Mouse (Mus musculus) liver, embryonic 11.5 days (tissue): ENCODE measurements at regions not wholly inside any gene's neighbourhood (a gene's known extent, or its start where the extent isn't known, plus 50 kb on each side); places are given as distances from the start of the nearest gene placed in this dataset.

Experiments used
- ATAC-seq: fragments of 200-750 bp; cut with Nextera tagmentation; replicated peaks from 2 replicates; pipeline ENCODE4 v1.8.0; 2017; ENCODE audit warnings: moderate number of reproducible peaks, mild to moderate bottlenecking, moderate TSS enrichment, moderate library complexity; ENCODE audit not compliant: low FRiP score
- DNase-seq: peaks from one replicate; pipeline ENCODE4 v3.0.0-alpha.2; 2017; ENCODE audit warnings: low spot score
- H3K27ac ChIP-seq: fragments of 300-500 bp; sonication (generic); 2 replicates; pipeline ENCODE4 v1.5.1; 2014; ENCODE audit warnings: mild to moderate bottlenecking, low read depth, low read length, control low read depth
- H3K27me3 ChIP-seq: fragments of 300-500 bp; sonication (generic); replicated peaks from 2 replicates; pipeline ENCODE4 v1.6.1; 2014; ENCODE audit warnings: low read length, mixed read lengths; ENCODE audit not compliant: control insufficient read depth, insufficient read depth
- H3K36me3 ChIP-seq: fragments of 300-500 bp; sonication (generic); 2 replicates; pipeline ENCODE4 v1.6.1; 2014; ENCODE audit warnings: mild to moderate bottlenecking, low read length, moderate library complexity, mixed read lengths; ENCODE audit not compliant: control insufficient read depth, insufficient read depth
- H3K4me1 ChIP-seq: fragments of 300-500 bp; sonication (generic); replicated peaks from 2 replicates; pipeline ENCODE4 v1.6.1; 2014; ENCODE audit warnings: low read length, mixed read lengths; ENCODE audit not compliant: control insufficient read depth, insufficient read depth
- H3K4me2 ChIP-seq: fragments of 300-500 bp; sonication (generic); 2 replicates; pipeline ENCODE4 v1.6.1; 2014; ENCODE audit warnings: mild to moderate bottlenecking, control low read depth, moderate library complexity
- H3K4me3 ChIP-seq: fragments of 300-500 bp; sonication (generic); 2 replicates; pipeline ENCODE4 v1.5.1; 2014; ENCODE audit warnings: low read depth, low read length, control low read depth
- H3K9ac ChIP-seq: fragments of 300-500 bp; sonication (generic); 2 replicates; pipeline ENCODE4 v1.6.1; 2014; ENCODE audit warnings: low read depth, low read length, control low read depth
- H3K9me3 ChIP-seq: fragments of 300-500 bp; sonication (generic); 2 replicates; pipeline ENCODE4 v1.6.1; 2016; ENCODE audit warnings: low read length, inconsistent platforms, mixed read lengths; ENCODE audit not compliant: control insufficient read depth
- whole genome bisulfite sequencing: fragments of 180-500 bp; shearing (Covaris S2); extraction: QIAGEN DNeasy Blood & Tissue Kit; methylation state at CpG from one replicate; pipeline ENCODE4 v1.1.7; 2014; 5-methylcytosine and 5-hydroxymethylcytosine counted together

DNA sequence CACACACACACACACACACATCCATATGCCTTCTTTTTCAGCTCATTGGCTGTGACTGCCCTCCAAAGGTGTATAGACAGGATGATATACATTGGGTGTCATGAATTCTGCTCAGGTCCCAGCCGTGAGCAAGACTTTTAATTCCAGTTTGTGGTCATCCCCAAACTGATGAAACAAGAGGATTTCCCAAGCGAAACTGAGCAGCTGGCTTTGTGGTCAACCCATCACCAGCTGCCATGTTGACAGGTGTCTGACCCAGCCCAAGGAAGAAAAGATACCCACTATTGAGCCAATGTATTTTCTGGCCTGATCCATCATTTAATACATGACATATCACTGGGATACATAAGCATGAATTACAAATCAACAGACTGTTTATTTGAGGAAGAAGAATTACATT lies 228.8 kb upstream of the Thbs1 start:
- H3K27ac ChIP-seq, result no peak overlapping the region
- H3K27me3 ChIP-seq, result no peaks in the 10 kb centered on the region
- H3K36me3 ChIP-seq, result no peaks in the 10 kb centered on the region
- H3K4me3 ChIP-seq, result no peak overlapping the region
- DNase-seq (no peak), ATAC-seq (no peak)
- no peaks in the 10 kb centered on the region for H3K9me3 ChIP-seq
- no peak overlapping the region for H3K4me2 ChIP-seq
- no peaks in the 10 kb centered on the region for H3K4me1 ChIP-seq
- no peak overlapping the region for H3K9ac ChIP-seq
- WGBS, result 70% methylated on average over 2 of the region's 2 CpGs

DNA sequence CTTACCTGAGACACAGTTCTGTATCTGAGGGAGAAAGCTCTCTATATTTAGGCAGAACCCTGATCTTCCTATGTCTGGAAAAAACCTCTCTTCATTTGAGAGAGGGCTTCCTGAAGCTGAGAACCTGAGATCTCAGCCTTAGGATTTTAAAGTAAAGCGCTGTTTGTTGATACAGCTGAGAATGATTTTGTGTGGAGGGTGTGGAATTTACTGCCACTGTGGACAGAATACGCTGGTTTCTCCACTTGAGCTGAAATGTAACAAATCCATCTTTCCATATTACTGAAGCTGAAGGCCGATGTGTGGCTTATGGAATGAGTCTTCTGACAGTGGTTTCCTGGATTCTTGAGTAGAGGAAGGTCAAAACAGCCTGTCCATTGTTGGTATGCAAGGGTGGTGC lies 225.2 kb upstream of the Thbs1 start:
- Histone ChIP-seq H3K27me3 (no peaks in the 10 kb centered on the region), H3K4me3 (no peak overlapping the region), H3K9me3 (no peaks in the 10 kb centered on the region), H3K4me2 (no peak overlapping the region), H3K27ac (no peak overlapping the region), H3K36me3 (no peaks in the 10 kb centered on the region), H3K9ac (no peak overlapping the region), H3K4me1 (no peaks in the 10 kb centered on the region)
- 67% methylated on average over 3 of the region's 3 CpGs for WGBS
- no peak for ATAC-seq
- no peak for DNase-seq

DNA sequence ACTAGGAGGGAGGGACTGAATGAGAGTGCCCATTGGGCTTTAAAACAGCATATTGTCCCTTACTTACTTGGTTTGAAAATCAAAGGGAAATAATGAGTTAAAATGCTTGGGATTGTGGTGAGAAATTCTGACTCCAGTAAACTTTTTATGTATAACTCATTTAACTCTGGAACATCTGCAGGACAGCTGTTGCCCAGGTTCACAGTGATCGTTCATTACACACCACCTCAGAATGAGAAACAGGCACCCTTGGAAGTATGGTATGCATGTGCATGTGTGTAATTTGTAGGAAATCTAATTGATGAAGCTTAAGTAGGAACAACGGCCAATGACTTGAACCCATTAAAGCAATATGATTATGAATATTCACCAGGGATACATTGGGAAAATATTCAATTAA lies 210.4 kb upstream of the Thbs1 start:
- ATAC-seq (no peak), DNase-seq (no peak)
- WGBS, result 80% methylated on average over 2 of the region's 2 CpGs
- H3K4me1 ChIP-seq, result no peaks in the 10 kb centered on the region
- H3K9ac ChIP-seq, result no peak overlapping the region
- H3K4me3 ChIP-seq, result no peak overlapping the region
- H3K36me3 ChIP-seq, result no peaks in the 10 kb centered on the region
- H3K27me3 ChIP-seq, result no peaks in the 10 kb centered on the region
- H3K9me3 ChIP-seq, result no peaks in the 10 kb centered on the region
- H3K4me2 ChIP-seq, result no peak overlapping the region
- no peak overlapping the region for H3K27ac ChIP-seq

DNA sequence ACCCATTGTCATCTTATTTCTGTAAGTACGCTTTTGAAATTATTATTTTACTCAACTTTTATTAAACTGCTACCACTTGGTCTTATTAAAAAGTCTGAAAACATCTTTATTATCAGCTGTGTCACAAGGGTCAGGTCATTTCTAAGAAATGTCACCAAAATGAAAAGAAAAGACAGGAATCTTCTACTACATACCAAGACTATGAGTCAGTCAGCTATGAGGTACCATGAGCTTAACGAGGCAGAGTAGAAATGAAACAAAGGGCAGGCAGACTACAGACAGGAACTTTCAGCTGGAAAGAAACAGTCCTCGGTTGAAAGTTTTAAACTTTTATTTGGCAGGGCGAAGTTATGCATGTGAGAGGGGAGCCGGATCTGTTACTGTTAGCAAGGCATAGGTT lies 208.8 kb upstream of the Thbs1 start:
- ATAC-seq (no peak), DNase-seq (no peak)
- Histone ChIP-seq H3K27me3 (no peaks in the 10 kb centered on the region), H3K36me3 (no peaks in the 10 kb centered on the region), H3K4me3 (no peak overlapping the region), H3K9ac (no peak overlapping the region), H3K4me2 (no peak overlapping the region), H3K9me3 (no peaks in the 10 kb centered on the region), H3K27ac (no peak overlapping the region), H3K4me1 (no peaks in the 10 kb centered on the region)
- WGBS, result 72% methylated on average over 5 of the region's 5 CpGs

DNA sequence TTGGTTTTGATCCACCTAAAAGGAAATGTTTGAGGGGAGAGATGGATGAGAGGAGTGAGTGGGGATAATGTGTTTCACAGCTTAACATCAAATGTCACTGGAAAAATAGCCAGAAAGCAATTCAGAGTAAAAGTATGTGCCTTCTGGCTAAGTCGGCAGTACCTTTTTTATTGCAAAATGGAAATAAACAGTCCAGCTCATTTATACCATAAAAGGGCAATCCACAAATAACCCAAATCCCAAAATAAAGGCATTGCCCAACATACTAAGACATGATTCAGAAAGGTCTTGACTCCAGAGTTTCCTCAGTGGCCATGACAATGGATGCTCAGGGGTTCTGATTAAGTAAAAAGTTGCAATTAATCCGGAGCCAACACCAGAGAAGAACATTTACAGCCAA lies 208.0 kb upstream of the Thbs1 start:
- H3K9me3 ChIP-seq, result no peaks in the 10 kb centered on the region
- H3K4me1 ChIP-seq, result no peaks in the 10 kb centered on the region
- no peak for ATAC-seq
- H3K27ac ChIP-seq, result no peak overlapping the region
- WGBS, result 78% methylated on average over 2 of the region's 2 CpGs
- H3K4me3 ChIP-seq, result no peak overlapping the region
- H3K4me2 ChIP-seq, result no peak overlapping the region
- no peaks in the 10 kb centered on the region for H3K36me3 ChIP-seq
- DNase-seq, result no peak
- no peaks in the 10 kb centered on the region for H3K27me3 ChIP-seq
- H3K9ac ChIP-seq, result no peak overlapping the region

DNA sequence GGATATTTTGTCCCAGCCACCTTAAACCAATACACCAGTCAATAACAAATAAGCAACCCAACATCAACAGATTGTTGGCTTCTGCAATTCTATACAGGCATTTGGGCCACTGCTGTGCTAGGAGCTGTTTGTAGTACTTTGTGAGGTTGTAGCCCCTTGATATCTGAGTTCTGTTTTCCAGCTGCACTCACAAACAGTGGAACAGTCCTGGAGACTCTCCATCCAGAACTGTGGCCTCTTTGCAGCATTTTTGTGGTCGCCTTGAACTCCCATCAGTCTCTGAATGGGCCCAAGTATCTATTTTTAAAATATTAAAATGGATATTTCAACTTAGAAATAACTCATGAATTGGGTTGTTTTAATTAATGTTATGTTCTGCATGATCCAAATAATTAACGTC lies 205.2 kb upstream of the Thbs1 start:
- H3K4me1 ChIP-seq, result no peaks in the 10 kb centered on the region
- DNase-seq, result no peak
- ATAC-seq, result no peak
- no peaks in the 10 kb centered on the region for H3K27me3 ChIP-seq
- WGBS, result 78% methylated on average over 2 of the region's 2 CpGs
- H3K27ac ChIP-seq, result no peak overlapping the region
- H3K4me3 ChIP-seq, result no peak overlapping the region
- H3K9ac ChIP-seq, result no peak overlapping the region
- no peak overlapping the region for H3K4me2 ChIP-seq
- H3K9me3 ChIP-seq, result no peaks in the 10 kb centered on the region
- no peaks in the 10 kb centered on the region for H3K36me3 ChIP-seq

DNA sequence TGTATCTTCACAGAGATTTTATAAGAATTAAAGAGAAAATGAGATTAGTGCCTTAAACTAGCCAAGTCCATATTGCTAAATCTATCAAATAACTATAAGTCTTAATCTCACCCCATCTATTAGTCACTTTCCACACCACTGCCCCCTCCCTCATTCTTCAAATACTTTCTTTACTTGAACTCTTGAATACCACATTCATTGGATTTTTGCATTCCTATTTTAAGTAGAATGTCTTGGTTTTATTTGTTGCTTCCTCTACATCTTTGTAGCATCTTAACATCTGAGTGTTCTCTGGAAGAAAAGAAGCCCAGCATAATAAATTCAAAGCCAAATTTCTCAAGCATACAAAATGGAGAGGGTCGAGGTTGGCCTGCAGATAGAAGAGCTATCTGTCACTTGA lies 200.9 kb upstream of the Thbs1 start:
- Histone ChIP-seq H3K9me3 (no peaks in the 10 kb centered on the region), H3K4me2 (no peak overlapping the region), H3K36me3 (no peaks in the 10 kb centered on the region), H3K27me3 (no peaks in the 10 kb centered on the region), H3K4me3 (no peak overlapping the region), H3K4me1 (no peaks in the 10 kb centered on the region), H3K9ac (no peak overlapping the region), H3K27ac (no peak overlapping the region)
- WGBS, result 55% methylated on average over 1 of the region's 1 CpGs
- ATAC-seq, result no peak
- DNase-seq, result no peak

DNA sequence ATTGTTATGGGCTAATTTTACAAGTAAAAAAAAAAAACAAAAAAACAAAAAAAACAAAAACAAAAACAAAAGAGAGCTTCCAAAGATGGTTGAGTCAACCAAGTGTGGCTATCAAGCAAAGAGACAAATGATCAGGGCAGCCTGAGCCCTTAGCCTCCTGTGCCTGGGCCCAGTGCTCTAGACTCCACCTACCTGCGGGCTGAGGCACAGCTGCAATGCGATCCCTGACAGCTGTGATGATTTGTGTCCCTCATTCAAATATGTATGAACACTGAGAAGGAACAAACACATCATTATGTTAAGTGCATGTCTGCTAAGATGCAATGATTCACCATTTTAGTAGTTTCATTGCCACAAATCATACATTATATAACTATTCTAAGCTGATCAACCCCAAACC lies 199.0 kb upstream of the Thbs1 start:
- Histone ChIP-seq H3K9me3 (no peaks in the 10 kb centered on the region), H3K27ac (no peak overlapping the region), H3K4me3 (no peak overlapping the region), H3K36me3 (no peaks in the 10 kb centered on the region), H3K9ac (no peak overlapping the region), H3K4me2 (no peak overlapping the region), H3K4me1 (no peaks in the 10 kb centered on the region), H3K27me3 (no peaks in the 10 kb centered on the region)
- no peak for DNase-seq
- ATAC-seq, result no peak
- 65% methylated on average over 2 of the region's 2 CpGs for WGBS

DNA sequence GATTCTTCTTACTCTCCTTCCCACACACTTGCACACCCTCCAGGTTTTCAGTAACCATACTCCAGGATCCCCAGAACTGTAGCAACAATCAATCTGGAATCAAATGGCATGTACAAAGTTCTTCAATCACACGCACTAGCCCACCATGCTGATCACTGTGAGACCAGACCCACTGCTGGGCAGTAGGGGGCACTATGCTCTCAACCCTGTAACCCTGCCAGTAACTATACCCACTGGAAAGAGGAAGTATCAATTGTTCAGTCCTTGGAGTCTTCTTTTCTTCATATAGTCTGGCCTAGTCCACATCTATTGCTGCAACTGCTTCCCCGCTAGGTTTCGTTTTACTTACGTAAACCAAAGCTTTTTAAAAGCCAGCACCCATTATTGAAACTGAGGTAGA lies 197.8 kb upstream of the Thbs1 start:
- Histone ChIP-seq H3K4me2 (no peak overlapping the region), H3K4me1 (no peaks in the 10 kb centered on the region), H3K9ac (no peak overlapping the region), H3K4me3 (no peak overlapping the region), H3K36me3 (no peaks in the 10 kb centered on the region), H3K27me3 (no peaks in the 10 kb centered on the region), H3K27ac (no peak overlapping the region), H3K9me3 (no peaks in the 10 kb centered on the region)
- peak; percentile 53 for ATAC-seq
- 81% methylated on average over 4 of the region's 4 CpGs for WGBS
- DNase-seq, result no peak
